Mouse (Mus musculus): ENCODE measurements around the gene H2afy.

DNA sequence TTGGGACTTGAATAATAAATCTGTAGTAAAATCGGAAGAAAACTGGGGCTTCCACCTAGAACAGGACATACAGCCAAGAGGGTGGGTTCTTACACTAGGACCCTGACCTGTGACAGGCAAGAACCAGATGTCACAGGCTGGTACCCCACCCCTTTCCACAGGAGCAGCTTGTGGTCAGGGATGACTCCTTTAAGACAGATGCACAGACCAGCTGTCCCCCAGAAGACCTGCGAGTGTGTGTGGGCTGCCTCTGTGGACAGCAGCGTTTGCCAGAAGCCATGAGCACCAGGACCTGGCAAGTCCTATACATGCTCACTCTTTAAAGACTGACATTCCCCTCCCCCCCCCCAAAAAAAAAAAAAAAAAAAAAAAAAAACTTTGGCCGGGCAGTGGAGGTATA, 7.1 kb downstream of the H2afy start:
- TF ChIP-seq CTCF (IDR thresholded peaks at IDR 0.05; ENCODE audit: low read depth) (no peak), EP300 (IDR thresholded peaks at IDR 0.05; ENCODE audit: low read depth) (no peak)
